ENCODE assay signal across 12 mouse cellular contexts in the genomic region with DNA sequence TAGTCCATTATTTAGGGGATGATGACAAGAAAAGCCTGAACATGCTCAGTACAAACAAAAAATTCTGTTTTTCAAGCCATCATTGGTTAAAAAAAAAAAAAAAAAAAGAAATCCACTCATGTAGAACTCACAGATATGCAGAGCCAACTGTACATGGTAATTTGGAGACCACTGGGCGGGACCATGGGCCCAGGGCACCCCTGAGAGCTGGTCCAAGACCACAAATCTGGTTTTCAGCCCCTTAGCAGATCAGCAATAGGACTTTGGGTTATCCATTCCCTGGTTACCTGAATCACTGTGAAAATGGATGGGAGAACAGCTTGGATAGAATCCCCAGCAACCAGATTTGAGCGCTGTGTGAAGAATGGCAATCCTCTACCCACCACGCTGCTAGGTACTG.
"Had no signal": no experiment of that assay in that cellular context is flagged by ENCODE, and none has a peak within 500 bp of the region (broad histone marks: within the 10 kb centered on the region; RNA-seq: fewer than 3 reads in every experiment).

No protein-coding gene starts in this region.

- H3K9ac ChIP-seq: limb, embryonic 15.5 days; liver, embryonic 13.5 days; neural tube, embryonic 13.5 days had no signal

- H3K4me1 ChIP-seq: limb, embryonic 15.5 days; liver, embryonic 13.5 days had no signal

- H3K36me3 ChIP-seq: limb, embryonic 15.5 days; liver, embryonic 13.5 days; neural tube, embryonic 13.5 days had no signal

- H3K4me3 ChIP-seq: left cerebral cortex, adult 2 months; limb, embryonic 15.5 days; liver, embryonic 13.5 days; myocyte; neural tube, embryonic 13.5 days had no signal

- H3K4me2 ChIP-seq: limb, embryonic 15.5 days; liver, embryonic 13.5 days; neural tube, embryonic 13.5 days had no signal

- H3K27me3 ChIP-seq: limb, embryonic 15.5 days; liver, embryonic 13.5 days; neural tube, embryonic 13.5 days had no signal

- H3K9me3 ChIP-seq: limb, embryonic 15.5 days; liver, embryonic 13.5 days; neural tube, embryonic 13.5 days had no signal

- DNase-seq: kidney, adult 18-20 months; kidney, postnatal 10 days; kidney, postnatal 4 days; liver, embryonic 13.5 days; lung, adult 18-20 months; right cerebral cortex, adult 18-20 months; right cerebral cortex, postnatal 25 days; thymus, postnatal 4 days had no signal

- H3K27ac ChIP-seq: left cerebral cortex, adult 2 months; limb, embryonic 15.5 days; liver, embryonic 13.5 days; neural tube, embryonic 13.5 days had no signal
